Mouse (Mus musculus): ENCODE measurements around the gene Creb3l1. TPM values are rescaled to one million over a fixed set of nuclear protein-coding genes. Genes with fewer than 3 reads are reported as not detected.

Gene Creb3l1
- polyA plus RNA-seq, 1 experiment = 8.9 TPM

DNA sequence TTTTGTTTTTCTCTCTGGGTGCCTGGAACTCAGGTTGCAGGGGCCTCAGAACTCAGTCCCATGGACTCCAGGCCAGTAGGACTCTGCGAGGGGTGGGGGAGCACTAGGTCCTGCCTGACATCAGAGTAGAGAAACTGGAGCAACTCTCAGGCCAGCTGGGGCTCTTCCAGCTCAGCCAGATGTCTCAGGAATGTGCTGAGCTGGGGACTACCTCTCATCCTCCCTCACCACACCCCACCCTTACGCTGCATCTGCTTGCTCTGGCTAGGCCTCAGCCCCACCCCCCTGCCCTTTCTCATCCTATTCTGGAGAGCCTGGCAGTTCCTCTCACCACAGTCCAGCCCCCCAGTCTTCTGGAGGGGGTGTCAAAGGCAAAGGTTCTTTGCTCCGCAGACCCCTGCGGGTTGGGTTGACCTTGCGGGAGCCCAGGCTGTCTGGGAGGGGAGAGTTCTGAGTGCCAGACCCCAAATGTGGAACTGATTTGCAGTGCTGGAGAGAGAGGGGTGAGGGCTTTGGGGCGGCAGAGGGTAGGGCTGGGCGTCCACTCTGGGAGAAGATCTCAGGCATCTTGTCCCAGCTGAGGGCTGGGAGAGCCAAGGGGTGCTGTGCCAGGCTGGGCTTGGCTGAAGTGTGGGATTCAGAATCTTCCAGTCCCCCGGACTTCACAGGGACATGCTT is 11.4 kb downstream of the Creb3l1 start:
- no peak overlapping the region for H3K4me3 ChIP-seq (ENCODE audit: insufficient read depth, low read depth, low read length)
- no peaks in the 10 kb centered on the region for H3K36me3 ChIP-seq (ENCODE audit: control insufficient read depth, insufficient read depth, low read length)
- no peaks in the 10 kb centered on the region for H3K27me3 ChIP-seq (replicated peaks; ENCODE audit: control insufficient read depth, insufficient read depth, low read length)
- H3K4me1 ChIP-seq (ENCODE audit: control insufficient read depth, insufficient read depth, low read length) = 0 out of 2 replicates have a peak, but pooled peaks cover 5% of the 10 kb centered on the region
- WGBS = 59% methylated on average over 8 of the region's 8 CpGs
- peak; percentile 90 for DNase-seq
- no peak overlapping the region for H3K27ac ChIP-seq (ENCODE audit: insufficient read depth, low read depth, low read length)
- TF ChIP-seq POLR2A (IDR thresholded peaks at IDR 0.05; ENCODE audit: low read depth, low read length) = no peak
- no peak for TF ChIP-seq CTCF (conservative IDR thresholded peaks at IDR 0.05; ENCODE audit: insufficient read depth, insufficient read length, low read depth, low read length)

DNA sequence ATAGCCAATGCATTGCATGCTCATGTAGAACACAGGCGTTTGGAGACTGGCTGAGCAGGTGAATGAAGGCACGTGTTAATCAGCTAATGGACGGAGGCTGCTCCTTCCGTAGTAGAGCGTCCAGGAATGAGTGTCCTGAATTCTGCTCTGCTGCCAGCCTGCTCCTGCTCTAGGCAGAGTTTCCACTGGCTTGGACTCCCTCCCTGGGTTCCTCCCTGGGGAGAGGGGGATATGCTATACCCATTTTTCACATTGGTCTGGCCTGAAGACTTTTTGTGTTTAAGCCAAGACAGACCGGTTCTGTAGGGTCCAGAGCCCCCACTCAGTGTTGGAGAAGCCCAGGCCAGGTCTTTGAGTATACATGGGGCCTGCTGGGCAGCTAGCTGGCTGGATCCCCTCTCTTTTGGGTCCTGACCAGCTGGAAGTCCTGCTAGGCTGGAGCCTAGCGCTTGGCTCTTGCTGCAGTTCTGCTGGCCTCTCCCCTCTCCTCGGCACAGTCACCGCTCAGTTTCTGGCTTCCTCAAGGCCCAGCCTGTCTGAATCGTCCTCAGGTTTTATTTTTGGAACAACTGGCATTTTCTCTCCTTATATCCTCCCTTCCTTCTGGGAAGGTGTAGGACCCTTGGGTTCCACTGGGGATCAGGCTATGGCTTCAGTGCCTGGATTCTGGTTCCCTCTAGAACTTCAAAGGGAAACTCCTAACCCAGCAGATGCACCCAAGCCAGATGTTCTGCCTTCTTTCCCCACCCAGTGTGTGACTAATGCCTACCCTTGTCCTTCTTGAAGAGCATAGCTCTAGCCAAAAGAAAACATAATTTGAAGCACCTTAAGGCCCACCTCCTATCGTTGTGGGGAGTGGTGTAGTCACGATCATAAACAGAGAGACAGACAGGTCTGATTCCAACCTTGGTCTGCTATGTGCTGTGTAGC is 12.6 kb downstream of the Creb3l1 start:
- TF ChIP-seq CTCF (conservative IDR thresholded peaks at IDR 0.05; ENCODE audit: insufficient read depth, insufficient read length, low read depth, low read length) (no peak), POLR2A (IDR thresholded peaks at IDR 0.05; ENCODE audit: low read depth, low read length) (no peak)
- 85% methylated on average over 12 of the region's 12 CpGs for WGBS
- no peaks in the 10 kb centered on the region for H3K36me3 ChIP-seq (ENCODE audit: control insufficient read depth, insufficient read depth, low read length)
- DNase-seq = no peak
- no peaks in the 10 kb centered on the region for H3K27me3 ChIP-seq (replicated peaks; ENCODE audit: control insufficient read depth, insufficient read depth, low read length)
- H3K27ac ChIP-seq (ENCODE audit: insufficient read depth, low read depth, low read length) = no peak overlapping the region
- no peak overlapping the region for H3K4me3 ChIP-seq (ENCODE audit: insufficient read depth, low read depth, low read length)
- H3K4me1 ChIP-seq (ENCODE audit: control insufficient read depth, insufficient read depth, low read length) = 0 out of 2 replicates have a peak, but pooled peaks cover 11% of the 10 kb centered on the region

DNA sequence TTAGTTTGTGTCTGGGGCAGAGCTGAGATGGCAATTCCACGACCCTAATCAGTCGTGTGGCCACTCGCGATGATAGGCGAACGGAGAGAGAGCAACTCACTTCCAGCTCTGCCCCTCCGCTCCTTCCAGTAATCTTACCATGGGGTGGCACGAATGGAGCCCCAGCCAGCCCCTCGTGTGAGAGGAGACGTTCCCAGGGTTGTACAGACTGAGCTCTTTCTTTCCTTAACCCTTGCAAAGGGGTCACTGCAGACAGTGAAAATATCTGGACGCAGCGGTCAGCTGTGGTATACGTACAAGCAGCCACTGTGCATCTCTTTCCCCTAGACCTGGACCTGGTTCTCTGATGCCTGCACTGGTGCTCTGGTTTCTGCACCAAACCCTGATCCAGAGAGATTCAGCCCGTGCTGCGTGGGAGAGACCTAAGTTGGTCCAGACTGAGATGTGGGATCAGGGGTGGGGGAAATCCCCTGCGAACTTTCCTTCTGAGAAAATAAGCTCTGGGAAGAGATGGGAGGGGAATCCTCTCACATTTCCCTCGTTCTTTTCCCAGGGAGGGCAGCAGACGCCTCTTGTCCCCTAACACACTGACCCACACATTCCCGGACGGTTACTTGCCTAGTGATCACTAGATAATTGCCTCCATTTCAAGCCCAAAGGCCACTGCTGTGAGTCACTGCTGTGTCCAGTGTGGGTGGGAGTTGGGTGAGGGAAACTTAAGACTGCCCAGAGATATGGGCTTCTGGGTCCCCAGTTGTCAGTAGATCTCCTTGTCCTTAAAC is 15.5 kb downstream of the Creb3l1 start:
- WGBS = 4% methylated on average over 20 of the region's 20 CpGs
- Histone ChIP-seq H3K27me3 (replicated peaks; ENCODE audit: control insufficient read depth, insufficient read depth, low read length) (no peaks in the 10 kb centered on the region), H3K4me3 (ENCODE audit: insufficient read depth, low read depth, low read length) (peak overlapping the region; percentile 69), H3K4me1 (ENCODE audit: control insufficient read depth, insufficient read depth, low read length) (peaks cover 11% of the 10 kb centered on the region; the same call in 1 of the 2 replicates), H3K27ac (ENCODE audit: insufficient read depth, low read depth, low read length) (peak overlapping the region; percentile 79), H3K36me3 (ENCODE audit: control insufficient read depth, insufficient read depth, low read length) (no peaks in the 10 kb centered on the region)
- no peak for DNase-seq
- no peak for TF ChIP-seq POLR2A (IDR thresholded peaks at IDR 0.05; ENCODE audit: low read depth, low read length)
- no peak for TF ChIP-seq CTCF (conservative IDR thresholded peaks at IDR 0.05; ENCODE audit: insufficient read depth, insufficient read length, low read depth, low read length)

DNA sequence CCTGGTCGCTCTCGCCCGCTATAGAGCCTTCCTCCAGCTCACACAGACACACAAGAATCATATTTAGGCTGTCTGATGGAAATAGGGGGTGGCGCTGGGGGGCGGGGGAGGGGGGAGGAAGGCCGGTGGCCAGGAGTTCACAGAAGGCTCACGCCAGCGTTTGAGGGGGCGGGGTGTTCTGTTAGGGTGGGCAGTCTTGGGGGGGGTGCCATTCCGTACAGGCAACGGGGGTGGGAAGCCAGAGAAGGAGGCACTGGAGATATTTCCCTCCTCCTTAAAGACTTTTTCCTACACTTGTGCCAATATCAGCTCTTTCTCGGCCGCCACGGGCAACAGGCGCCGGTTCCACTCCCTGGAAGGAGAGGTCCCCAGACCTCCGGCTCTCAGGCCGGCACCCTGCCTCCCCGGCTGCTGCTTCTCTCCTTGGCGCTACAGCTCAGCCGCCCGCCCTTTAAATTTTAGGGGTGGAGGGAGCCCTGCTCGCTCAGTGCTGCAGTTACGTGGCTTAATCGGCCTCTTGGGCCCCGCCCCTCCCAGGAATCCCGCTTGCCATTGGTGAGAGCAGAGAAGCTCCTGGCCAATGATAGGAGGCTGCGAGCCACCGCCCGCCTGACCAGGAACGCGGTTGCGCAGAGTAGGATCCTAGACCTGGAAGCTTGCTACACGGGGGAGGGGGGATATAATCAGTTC is 16.2 kb downstream of the Creb3l1 start:
- DNase-seq = peak; percentile 99

DNA sequence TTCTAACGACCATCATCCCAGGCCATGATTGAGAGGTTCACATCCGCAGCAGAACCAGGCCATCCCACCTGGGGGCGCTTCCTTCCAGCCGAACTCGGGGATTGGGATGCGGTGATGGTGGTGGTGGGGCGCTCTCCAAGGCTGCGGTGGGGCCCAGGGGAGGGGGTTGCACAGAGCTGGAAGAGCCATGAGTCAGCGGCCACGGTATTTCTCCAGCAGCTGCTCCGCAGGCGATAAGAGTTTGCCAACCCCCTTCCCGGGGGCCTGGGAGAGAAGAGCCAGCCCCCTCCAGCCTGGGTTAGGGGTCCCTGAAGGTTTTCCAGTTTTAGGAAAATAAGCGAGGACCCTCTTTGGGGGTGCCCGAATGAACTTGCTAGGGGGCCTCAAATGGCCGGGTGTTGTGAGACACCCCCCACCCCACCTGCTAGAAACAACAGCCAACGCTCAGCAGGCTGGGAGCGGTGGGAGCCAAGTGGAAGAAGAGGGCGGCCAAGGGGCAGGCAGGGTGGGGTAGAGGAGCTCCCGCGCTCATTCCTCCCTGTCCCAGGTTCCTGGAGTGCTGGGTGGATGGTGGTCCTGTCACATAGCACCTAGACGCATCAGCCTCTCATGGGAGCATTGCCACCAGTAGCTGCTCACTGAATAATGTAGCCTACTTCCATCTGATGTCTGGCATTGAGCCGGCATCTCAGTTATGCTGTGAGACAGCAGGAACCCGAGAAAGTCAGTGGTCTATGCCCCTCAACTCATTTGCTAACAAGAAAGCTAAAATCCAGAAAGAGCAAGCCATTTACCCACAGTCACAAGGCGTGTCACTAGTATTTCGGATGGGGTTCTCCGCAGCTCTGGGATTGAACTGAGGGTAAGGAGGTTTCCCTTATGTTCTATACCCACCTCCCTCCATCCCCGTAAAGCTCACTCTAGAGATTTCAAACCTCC is 17.1 kb downstream of the Creb3l1 start:
- peaks cover 7% of the 10 kb centered on the region; the same call in 1 of the 2 replicates for H3K4me1 ChIP-seq (ENCODE audit: control insufficient read depth, insufficient read depth, low read length)
- no peak overlapping the region for H3K4me3 ChIP-seq (ENCODE audit: insufficient read depth, low read depth, low read length)
- H3K36me3 ChIP-seq (ENCODE audit: control insufficient read depth, insufficient read depth, low read length) = no peaks in the 10 kb centered on the region
- no peak overlapping the region for H3K27ac ChIP-seq (ENCODE audit: insufficient read depth, low read depth, low read length)
- 13% methylated on average over 28 of the region's 28 CpGs for WGBS
- no peak for TF ChIP-seq POLR2A (IDR thresholded peaks at IDR 0.05; ENCODE audit: low read depth, low read length)
- TF ChIP-seq CTCF (conservative IDR thresholded peaks at IDR 0.05; ENCODE audit: insufficient read depth, insufficient read length, low read depth, low read length) = peak; percentile 44
- no peaks in the 10 kb centered on the region for H3K27me3 ChIP-seq (replicated peaks; ENCODE audit: control insufficient read depth, insufficient read depth, low read length)
- no peak for DNase-seq

More for the DNA sequence above, 16.2 kb downstream of the Creb3l1 start:
- Histone ChIP-seq H3K4me3 (ENCODE audit: insufficient read depth, low read depth, low read length) (peak overlapping the region; percentile 69), H3K27ac (ENCODE audit: insufficient read depth, low read depth, low read length) (peak overlapping the region; percentile 79), H3K4me1 (ENCODE audit: control insufficient read depth, insufficient read depth, low read length) (peaks cover 11% of the 10 kb centered on the region; the same call in 1 of the 2 replicates), H3K36me3 (ENCODE audit: control insufficient read depth, insufficient read depth, low read length) (no peaks in the 10 kb centered on the region), H3K27me3 (replicated peaks; ENCODE audit: control insufficient read depth, insufficient read depth, low read length) (no peaks in the 10 kb centered on the region)
- TF ChIP-seq CTCF (conservative IDR thresholded peaks at IDR 0.05; ENCODE audit: insufficient read depth, insufficient read length, low read depth, low read length) (no peak), POLR2A (IDR thresholded peaks at IDR 0.05; ENCODE audit: low read depth, low read length) (peak; percentile 38)
- 1% methylated on average over 34 of the region's 34 CpGs for WGBS
